Mouse (Mus musculus) erythroblast, embryonic 14.5 days (primary cell): ENCODE measurements around the gene Zfp936.
"Not testable (repeated sequence)": the region's sequence is repeated elsewhere in the genome, so short reads cannot be mapped to it uniquely, and the experiment has no call there.

Experiments used
- GATA1 ChIP-seq: IDR thresholded peaks from 2 replicates; pipeline ENCODE4 v1.6.1; 2012; ENCODE audit warnings: low read length, inconsistent platforms, mixed read lengths
- TAL1 ChIP-seq: IDR thresholded peaks from 3 replicates; pipeline ENCODE4 v1.6.1; 2012; ENCODE audit warnings: low read length, inconsistent platforms, mixed read lengths

DNA sequence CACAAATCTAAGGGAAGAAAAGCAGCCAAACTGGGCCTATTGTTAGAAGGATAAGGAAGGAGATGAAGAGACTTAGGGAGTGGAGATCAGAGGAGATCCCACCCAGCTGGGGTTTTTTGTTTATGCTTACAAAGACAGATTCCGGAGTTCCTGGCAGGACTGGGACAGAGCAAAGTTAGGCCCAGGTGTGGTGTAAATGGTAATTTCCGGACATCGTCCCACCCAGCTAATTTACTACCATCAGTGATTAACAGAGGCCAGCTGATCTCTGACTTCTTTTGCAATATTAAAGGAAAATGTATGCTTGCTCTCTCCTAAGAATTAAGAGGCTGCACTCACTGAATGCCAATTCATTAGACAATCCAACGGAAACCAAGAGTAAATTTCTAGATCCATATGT is 53.1 kb downstream of the Zfp936 start:
- TF ChIP-seq GATA1, TAL1: not testable (repeated sequence)
